Mouse (Mus musculus) bone marrow macrophage, adult 2 months (primary cell): ENCODE results near the gene Tmem140. TPM values are rescaled to one million over a fixed set of nuclear protein-coding genes. Genes with fewer than 3 reads are reported as not detected.

Experiments
- H3K27ac ChIP-seq: 2 replicates; pipeline ENCODE4 v1.5.1; 2012; ENCODE audit warnings: low read depth, low read length; ENCODE audit not compliant: insufficient read depth
- H3K4me1 ChIP-seq: 2 replicates; pipeline ENCODE4 v1.6.1; 2012; ENCODE audit warnings: low read length; ENCODE audit not compliant: control insufficient read depth, insufficient read depth
- H3K4me3 ChIP-seq: 2 replicates; pipeline ENCODE4 v1.5.1; 2012; ENCODE audit warnings: mild to moderate bottlenecking, low read length, moderate library complexity; ENCODE audit not compliant: insufficient read depth
- CTCF ChIP-seq: IDR thresholded peaks from 2 replicates; pipeline ENCODE4 v1.5.1; 2012; ENCODE audit warnings: low read depth, mild to moderate bottlenecking, low read length, moderate library complexity
- POLR2A ChIP-seq: IDR thresholded peaks from 2 replicates; pipeline ENCODE4 v1.6.1; 2012; ENCODE audit warnings: mild to moderate bottlenecking, low read depth, low read length, borderline replicate concordance
- polyA plus RNA-seq: library from polyadenylated mRNA; stranded (reverse); fragments of >200 nt; gene quantifications from 2 replicates; pipeline ENCODE4 v1.2.4, GENCODE M21; 2012; ENCODE audit not compliant: missing spikeins, insufficient read depth, insufficient read length

Tmem140 gene
- polyA plus RNA-seq, 1 experiment, result 74.9 TPM

GRCm38 (mm10) chr6:34921941-34922340 is 59.0 kb downstream of the Tmem140 start:
- no peak overlapping the region for H3K4me3 ChIP-seq
- H3K4me1 ChIP-seq, result no peaks in the 10 kb centered on the region
- no peak overlapping the region for H3K27ac ChIP-seq
- TF ChIP-seq POLR2A (no peak), CTCF (peak; percentile 81)

Other genes starting within 250 kb of the Tmem140 start
- 3.3 and 4.6 TPM in 2 replicates for gene Agbl3, start 82.7 kb upstream of the Tmem140 start, polyA plus RNA-seq
- 10.6 and 11.6 TPM in 2 replicates for gene Cyren, start 14.9 kb downstream of the Tmem140 start, polyA plus RNA-seq
- 85.3 and 90.3 TPM in 2 replicates for gene Wdr91, start 47.7 kb downstream of the Tmem140 start, polyA plus RNA-seq
- gene Stra8, start 57.0 kb downstream of the Tmem140 start, polyA plus RNA-seq, result not detected in 2 replicates
- not detected in 2 replicates for gene Slc23a4, start 125.3 kb downstream of the Tmem140 start, polyA plus RNA-seq